Mouse (Mus musculus): ENCODE results near the gene Gmeb1.

Gmeb1 gene

GRCm38 (mm10) chr4:132259248-132259647 is 2.2 kb downstream of the Gmeb1 start:
- POLR2A ChIA-PET: interaction anchor here (1.0 to 18.5 kb wide), 14 partner anchors 8 to 251 kb away, joined by 3 to 401 read pairs (median 5); partner anchors contain the start of genes Taf12 (in 2 of the 4), Rcc1 (in 1 of the 4) and Sesn2 (in 1 of the 4)
- CTCF ChIA-PET: no interaction called here

GRCm38 (mm10) chr4:132256384-132256783 is 5.0 kb downstream of the Gmeb1 start:
- ChIA-PET CTCF (interaction anchor here in 3 of 4 experiments (0.6 to 1.6 kb wide), 5 partner anchors 18 to 352 kb away, joined by 3 to 4 read pairs (median 3); partner anchors contain the start of gene Taf12 (in 1 of the 3)), POLR2A (interaction anchor here (0.7 to 18.5 kb wide), 40 partner anchors 8 to 977 kb away, joined by 3 to 401 read pairs (median 4); partner anchors contain the start of genes Taf12 (in 2 of the 4), Ythdf2 (in 2 of the 4) and Rcc1 (in 1 of the 4))

GRCm38 (mm10) chr4:132254986-132255385 is 6.4 kb downstream of the Gmeb1 start:
- POLR2A ChIA-PET: interaction anchor here (0.6 to 18.5 kb wide), 31 partner anchors 9 to 1781 kb away, joined by 3 to 401 read pairs (median 5); partner anchors contain the start of genes Taf12 (in 2 of the 4), Rcc1 (in 1 of the 4) and Ythdf2 (in 1 of the 4)
- CTCF ChIA-PET: interaction anchor here (0.5 to 1.6 kb wide), 10 partner anchors 15 to 314 kb away, joined by 3 to 8 read pairs (median 4); partner anchors contain the start of gene Ythdf2 (in 1 of the 4)

- ChIA-PET CTCF (interaction anchor here in 1 of 4 experiments (0.8 kb wide), 1 partner anchor 38 kb away, joined by 3 read pairs; no protein-coding TSS in a partner anchor), POLR2A (interaction anchor here (0.6 to 18.5 kb wide), 23 partner anchors 7 to 715 kb away, joined by 3 to 401 read pairs (median 6); partner anchors contain the start of genes Taf12 (in 2 of the 4), Gmeb1 (in 1 of the 4), Trnau1ap (in 1 of the 4) and Ythdf2 (in 1 of the 4))
These were observed 7.8 kb downstream of the Gmeb1 start for GRCm38 (mm10) chr4:132253622-132254021.

- CTCF ChIA-PET: interaction anchor here in 2 of 4 experiments (0.5 to 2.6 kb wide), 3 partner anchors 39 to 349 kb away, joined by 3 to 10 read pairs (median 6); partner anchors contain the start of gene Ythdf2 (in 1 of the 2)
These were observed 8.3 kb downstream of the Gmeb1 start for GRCm38 (mm10) chr4:132253128-132253527.

GRCm38 (mm10) chr4:132251596-132251995 is 9.8 kb downstream of the Gmeb1 start:
- CTCF ChIA-PET: interaction anchor here in 1 of 4 experiments (1.1 to 2.6 kb wide), 2 partner anchors 10 to 40 kb away, joined by 4 to 6 read pairs; partner anchors contain the start of gene Ythdf2
- POLR2A ChIA-PET: interaction anchor here (0.7 to 18.5 kb wide), 21 partner anchors 9 to 102 kb away, joined by 3 to 401 read pairs (median 4); partner anchors contain the start of genes Taf12 (in 2 of the 4), Gmeb1 (in 1 of the 4), Rcc1 (in 1 of the 4) and Ythdf2 (in 1 of the 4)

More at GRCm38 (mm10) chr4:132253128-132253527, 8.3 kb downstream of the Gmeb1 start:
- POLR2A ChIA-PET: interaction anchor here (0.6 to 18.5 kb wide), 22 partner anchors 8 to 261 kb away, joined by 3 to 401 read pairs (median 5); partner anchors contain the start of genes Gmeb1 (in 2 of the 4), Taf12 (in 2 of the 4), Trnau1ap (in 1 of the 4) and Ythdf2 (in 1 of the 4)

GRCm38 (mm10) chr4:132247451-132247997 is 13.9 kb downstream of the Gmeb1 start:
- ChIA-PET POLR2A (interaction anchor here in 3 of 4 experiments (0.6 to 18.5 kb wide), 8 partner anchors 9 to 298 kb away, joined by 3 to 401 read pairs (median 4); partner anchors contain the start of gene Taf12 (in 2 of the 3)), CTCF (interaction anchor here in 1 of 4 experiments (0.7 kb wide), 1 partner anchor 438 kb away, joined by 3 read pairs; no protein-coding TSS in a partner anchor)

GRCm38 (mm10) chr4:132245643-132246042 is 15.8 kb downstream of the Gmeb1 start:
- CTCF ChIA-PET: no interaction called here
- POLR2A ChIA-PET: interaction anchor here in 2 of 4 experiments (0.6 to 17.6 kb wide), 4 partner anchors 9 to 29 kb away, joined by 3 to 309 read pairs (median 4); partner anchors contain the start of gene Taf12 (in 2 of the 2)

- POLR2A ChIA-PET: interaction anchor here in 3 of 4 experiments (0.9 to 6.9 kb wide), 5 partner anchors 13 to 41 kb away, joined by 3 to 49 read pairs (median 6); no protein-coding TSS in a partner anchor
- CTCF ChIA-PET: interaction anchor here in 1 of 4 experiments (1.5 kb wide), 1 partner anchor 10 kb away, joined by 4 read pairs; no protein-coding TSS in a partner anchor
These were observed 20.2 kb downstream of the Gmeb1 start for GRCm38 (mm10) chr4:132241208-132241607.

- POLR2A ChIA-PET: interaction anchor here in 1 of 4 experiments (2.0 to 6.9 kb wide), 2 partner anchors 14 to 34 kb away, joined by 14 to 49 read pairs; partner anchors contain the start of gene Taf12
- CTCF ChIA-PET: interaction anchor here in 1 of 4 experiments (2.2 kb wide), 1 partner anchor 28 kb away, joined by 7 read pairs; the partner anchor contains the start of gene Ythdf2
These were observed 21.0 kb downstream of the Gmeb1 start for GRCm38 (mm10) chr4:132240367-132240766.

GRCm38 (mm10) chr4:132238356-132238755 is 23.0 kb downstream of the Gmeb1 start:
- CTCF ChIA-PET: interaction anchor here in 2 of 4 experiments (0.8 to 1.3 kb wide), 3 partner anchors 16 to 586 kb away, joined by 3 to 5 read pairs (median 3); no protein-coding TSS in a partner anchor

GRCm38 (mm10) chr4:132234710-132235109 is 26.7 kb downstream of the Gmeb1 start:
- ChIA-PET CTCF (interaction anchor here in 1 of 4 experiments (0.7 kb wide), 1 partner anchor 1952 kb away, joined by 3 read pairs; the partner anchor contains the start of gene Cep85), POLR2A (interaction anchor here in 2 of 4 experiments (1.0 to 2.0 kb wide), 4 partner anchors 8 to 33 kb away, joined by 3 to 6 read pairs (median 4); no protein-coding TSS in a partner anchor)

More at GRCm38 (mm10) chr4:132238356-132238755, 23.0 kb downstream of the Gmeb1 start:
- POLR2A ChIA-PET: interaction anchor here in 3 of 4 experiments (0.6 to 6.9 kb wide), 28 partner anchors 10 to 275 kb away, joined by 3 to 49 read pairs (median 4); partner anchors contain the start of genes Taf12 (in 2 of the 3), Ythdf2 (in 2 of the 3) and Rcc1 (in 1 of the 3)

GRCm38 (mm10) chr4:132230422-132230821 is 31.0 kb downstream of the Gmeb1 start:
- ChIA-PET CTCF (no interaction called here), POLR2A (interaction anchor here in 2 of 4 experiments (0.5 to 1.5 kb wide), 2 partner anchors 16 to 40 kb away, joined by 3 to 4 read pairs; no protein-coding TSS in a partner anchor)

- ChIA-PET CTCF (interaction anchor here in 3 of 4 experiments (1.0 to 1.2 kb wide), 3 partner anchors 10 kb away, joined by 3 to 4 read pairs (median 3); partner anchors contain the start of gene Ythdf2 (in 2 of the 3)), POLR2A (interaction anchor here (0.6 to 7.2 kb wide), 22 partner anchors 9 to 90 kb away, joined by 3 to 33 read pairs (median 5); partner anchors contain the start of genes Ythdf2 (in 2 of the 4) and Taf12 (in 1 of the 4))
These were observed 39.4 kb downstream of the Gmeb1 start for GRCm38 (mm10) chr4:132222001-132222400.

GRCm38 (mm10) chr4:132218439-132218838 is 43.0 kb downstream of the Gmeb1 start:
- ChIA-PET POLR2A (interaction anchor here (0.7 to 2.1 kb wide), 20 partner anchors 8 to 1448 kb away, joined by 3 to 8 read pairs (median 4); partner anchors contain the start of genes Rcc1 (in 2 of the 4) and Taf12 (in 1 of the 4)), CTCF (interaction anchor here in 1 of 4 experiments (0.6 to 1.0 kb wide), 2 partner anchors 9 to 34 kb away, joined by 3 to 5 read pairs; no protein-coding TSS in a partner anchor)

- CTCF ChIA-PET: interaction anchor here in 1 of 4 experiments (1.0 kb wide), 1 partner anchor 10 kb away, joined by 3 read pairs; no protein-coding TSS in a partner anchor
- POLR2A ChIA-PET: interaction anchor here in 3 of 4 experiments (0.6 to 2.0 kb wide), 15 partner anchors 12 to 1447 kb away, joined by 3 to 8 read pairs (median 4); partner anchors contain the start of genes Rcc1 (in 2 of the 3) and Taf12 (in 1 of the 3)
These were observed 43.6 kb downstream of the Gmeb1 start for GRCm38 (mm10) chr4:132217781-132218180.

- ChIA-PET POLR2A (interaction anchor here in 3 of 4 experiments (0.6 to 1.8 kb wide), 14 partner anchors 9 to 114 kb away, joined by 3 to 7 read pairs (median 3); partner anchors contain the start of gene Rab42 (in 1 of the 3)), CTCF (interaction anchor here in 1 of 4 experiments (0.6 kb wide), 3 partner anchors 39 to 196 kb away, joined by 3 to 4 read pairs (median 3); no protein-coding TSS in a partner anchor)
These were observed 44.8 kb downstream of the Gmeb1 start for GRCm38 (mm10) chr4:132216602-132217001.
